Mouse (Mus musculus) embryonic fibroblast, embryonic 13.5 days (primary cell): Measurements from ENCODE around the gene Atp5h. TPM values are rescaled to one million over a fixed set of nuclear protein-coding genes. Genes with fewer than 3 reads are reported as not detected.
"Not testable (repeated sequence)": the region's sequence is repeated elsewhere in the genome, so short reads cannot be mapped to it uniquely, and the experiment has no call there.

Experiments
- H3K27ac ChIP-seq: 2 replicates; pipeline ENCODE4 v1.5.1; 2012; ENCODE audit warnings: low read length, control low read depth, inconsistent platforms; ENCODE audit not compliant: insufficient read depth
- H3K4me1 ChIP-seq: 2 replicates; pipeline ENCODE4 v1.6.1; 2011; ENCODE audit warnings: low read length; ENCODE audit not compliant: control insufficient read depth, insufficient read depth
- H3K4me3 ChIP-seq: 2 replicates; pipeline ENCODE4 v1.5.1; 2011; ENCODE audit warnings: mild to moderate bottlenecking, control low read depth, low read length; ENCODE audit not compliant: insufficient read depth
- CTCF ChIP-seq: IDR thresholded peaks from 2 replicates; pipeline ENCODE4 v1.5.1; 2011; ENCODE audit warnings: mild to moderate bottlenecking, control low read depth, low read length, moderate library complexity, borderline replicate concordance; ENCODE audit not compliant: insufficient read depth
- POLR2A ChIP-seq: IDR thresholded peaks from 2 replicates; pipeline ENCODE4 v1.6.1; 2011; ENCODE audit warnings: low read depth, mild to moderate bottlenecking, control low read depth, low read length, moderate library complexity
- polyA plus RNA-seq: library from polyadenylated mRNA; stranded (reverse); fragments of >200 nt; gene quantifications from 2 replicates; pipeline ENCODE4 v1.2.4, GENCODE M21; 2011; ENCODE audit warnings: low read depth; ENCODE audit not compliant: missing spikeins, insufficient read length

The Atp5h gene
- polyA plus RNA-seq, 1 experiment: 405 TPM

GRCm38 (mm10) chr11:115400630-115401391 is 19.0 kb downstream of the Atp5h start:
- H3K27ac ChIP-seq: no peak overlapping the region
- 0 out of 2 replicates have a peak, but pooled peaks cover 2% of the 10 kb centered on the region for H3K4me1 ChIP-seq
- no peak overlapping the region for H3K4me3 ChIP-seq
- TF ChIP-seq CTCF (no peak), POLR2A (no peak)

- no peak overlapping the region for H3K4me3 ChIP-seq
- TF ChIP-seq POLR2A: no peak
- TF ChIP-seq CTCF: no peak
- no peak overlapping the region for H3K27ac ChIP-seq
- H3K4me1 ChIP-seq: 0 out of 2 replicates have a peak, but pooled peaks cover 2% of the 10 kb centered on the region
These were observed 19.6 kb downstream of the Atp5h start for GRCm38 (mm10) chr11:115400126-115400525.

- Histone ChIP-seq H3K27ac (no peak overlapping the region), H3K4me3 (no peak overlapping the region), H3K4me1 (no peaks in the 10 kb centered on the region)
- TF ChIP-seq POLR2A: no peak
- TF ChIP-seq CTCF: no peak
These were observed 21.7 kb downstream of the Atp5h start for GRCm38 (mm10) chr11:115398085-115398484.

- Histone ChIP-seq H3K4me3 (no peak overlapping the region), H3K4me1 (no peaks in the 10 kb centered on the region), H3K27ac (no peak overlapping the region)
- TF ChIP-seq POLR2A: no peak
- no peak for TF ChIP-seq CTCF
These were observed 25.9 kb downstream of the Atp5h start for GRCm38 (mm10) chr11:115393721-115394325.

GRCm38 (mm10) chr11:115391358-115391757 is 28.4 kb downstream of the Atp5h start:
- H3K4me1 ChIP-seq: no peaks in the 10 kb centered on the region
- no peak overlapping the region for H3K27ac ChIP-seq
- H3K4me3 ChIP-seq: no peak overlapping the region
- TF ChIP-seq POLR2A: no peak
- TF ChIP-seq CTCF: no peak

- H3K4me1 ChIP-seq: peaks cover 21% of the 10 kb centered on the region
- H3K4me3 ChIP-seq, H3K27ac ChIP-seq: not testable (repeated sequence)
These were observed 32.9 kb downstream of the Atp5h start for GRCm38 (mm10) chr11:115386859-115387258.

- TF ChIP-seq CTCF (no peak), POLR2A (no peak)
- Histone ChIP-seq H3K4me1 (peaks cover 21% of the 10 kb centered on the region), H3K4me3 (no peak overlapping the region), H3K27ac (no peak overlapping the region)
These were observed 35.2 kb downstream of the Atp5h start for GRCm38 (mm10) chr11:115384587-115384986.

- no peak for TF ChIP-seq CTCF
- no peak for TF ChIP-seq POLR2A
- H3K27ac ChIP-seq: peak overlapping the region; percentile 14
- H3K4me1 ChIP-seq: peaks cover 21% of the 10 kb centered on the region
- H3K4me3 ChIP-seq: peak overlapping the region; percentile 73
These were observed 35.9 kb downstream of the Atp5h start for GRCm38 (mm10) chr11:115383701-115384474.

GRCm38 (mm10) chr11:115382891-115383290 is 36.9 kb downstream of the Atp5h start:
- Histone ChIP-seq H3K4me1 (peaks cover 21% of the 10 kb centered on the region), H3K27ac (peak overlapping the region; percentile 14), H3K4me3 (peak overlapping the region; percentile 73)
- TF ChIP-seq POLR2A (peak; percentile 27; the same call in 1 of the 2 replicates), CTCF (no peak)

GRCm38 (mm10) chr11:115381743-115382539 is 37.8 kb downstream of the Atp5h start, which contains the start of gene Cdr2l:
Gene Cdr2l, plus strand, starts transcription at chr11:115381916.
- H3K4me1 ChIP-seq: peaks cover 21% of the 10 kb centered on the region
- H3K4me3 ChIP-seq: peak within 1 kb of the TSS; percentile 73
- peak within 1 kb of the TSS; percentile 20 for H3K27ac ChIP-seq
- TF ChIP-seq CTCF (no peak), POLR2A (peak; percentile 80)
